9 mouse cellular contexts compared by ENCODE assay signal in the genomic region with DNA sequence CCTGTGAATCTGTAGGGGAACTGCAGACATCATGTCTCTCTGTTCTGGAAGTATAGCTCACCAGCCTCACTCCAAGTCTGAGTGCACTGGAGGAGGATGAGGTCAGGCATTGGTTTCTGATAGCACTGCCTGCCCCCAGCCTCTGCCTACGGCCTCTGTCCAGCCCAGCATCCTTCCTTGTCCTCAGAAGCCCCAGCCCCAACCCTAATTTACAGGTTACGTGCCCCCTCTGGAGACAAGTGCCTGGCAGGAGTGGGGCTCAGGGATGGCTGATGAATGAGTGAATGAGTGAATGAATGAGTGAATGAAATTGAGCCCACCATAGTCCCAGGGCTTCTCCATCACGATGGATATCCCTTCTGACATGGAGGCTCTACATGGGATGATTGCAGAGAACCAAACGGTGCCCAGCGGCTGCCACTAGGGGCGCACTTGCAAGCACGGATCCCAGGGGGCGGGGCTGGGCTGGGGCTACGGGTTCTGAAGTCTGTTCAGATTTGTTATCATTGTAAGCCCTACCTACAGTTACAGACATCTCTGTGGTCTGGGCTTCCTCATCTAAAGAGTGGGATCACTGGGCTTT. TPM values are rescaled to one million over a fixed set of nuclear protein-coding genes. Genes with fewer than 3 reads are reported as not detected.
A peak's percentile ranks its signal among the peaks of the same experiment; 100 is the strongest.
DNase-seq lines count a peak whose midpoint lies in the region; ATAC-seq lines count a peak whose summit lies in the region.
"Had no signal": no experiment of that assay in that cellular context is flagged by ENCODE, and none has a peak within 500 bp of the region (broad histone marks: within the 10 kb centered on the region; RNA-seq: fewer than 3 reads in every experiment).

No protein-coding gene starts in this region.

- ATAC-seq in limb, embryonic 11.5 days (ENCODE audit: insufficient number of reproducible peaks, low FRiP score, low TSS enrichment, low read depth): no peak
- no peak; the same call in 1 of the 2 replicates for ATAC-seq in neural tube, embryonic 13.5 days (ENCODE audit: low read depth)

- H3K4me1 ChIP-seq in limb, embryonic 11.5 days (ENCODE audit: control insufficient read depth, insufficient read depth, low read length): peaks cover 2% of the 10 kb centered on the region; the same call in 1 of the 2 replicates
- peaks cover 17% of the 10 kb centered on the region for H3K4me1 ChIP-seq in neural tube, embryonic 13.5 days (replicated peaks)

- no peaks in the 10 kb centered on the region for H3K9me3 ChIP-seq in limb, embryonic 11.5 days (ENCODE audit: control insufficient read depth, low read length)
- no peaks in the 10 kb centered on the region for H3K9me3 ChIP-seq in neural tube, embryonic 13.5 days

- no peak overlapping the region for H3K9ac ChIP-seq in limb, embryonic 11.5 days (ENCODE audit: low read length)
- no peak overlapping the region; the same call in 1 of the 2 replicates for H3K9ac ChIP-seq in neural tube, embryonic 13.5 days

- H3K27ac ChIP-seq in limb, embryonic 11.5 days (replicated peaks; ENCODE audit: low read depth, low read length): no peak overlapping the region
- H3K27ac ChIP-seq in neural tube, embryonic 13.5 days (replicated peaks): peak overlapping the region; percentile 63

- no peaks in the 10 kb centered on the region for H3K36me3 ChIP-seq in limb, embryonic 11.5 days (ENCODE audit: control insufficient read depth, insufficient read depth, low read length)
- no peaks in the 10 kb centered on the region for H3K36me3 ChIP-seq in neural tube, embryonic 13.5 days

- H3K4me2 ChIP-seq in limb, embryonic 11.5 days (ENCODE audit: low read depth, severe bottlenecking): no peak overlapping the region
- no peak overlapping the region for H3K4me2 ChIP-seq in neural tube, embryonic 13.5 days

- H3K4me3 ChIP-seq in limb, embryonic 11.5 days (ENCODE audit: low read depth, low read length): no peak overlapping the region
- no peak overlapping the region for H3K4me3 ChIP-seq in neural tube, embryonic 13.5 days
- H3K4me3 ChIP-seq: myocyte had no signal

- WGBS in limb, embryonic 11.5 days: 29% methylated on average over 9 of the region's 9 CpGs
- 35% methylated on average over 9 of the region's 9 CpGs for WGBS in neural tube, embryonic 13.5 days

- no peaks in the 10 kb centered on the region for H3K27me3 ChIP-seq in limb, embryonic 11.5 days (ENCODE audit: control insufficient read depth, insufficient read depth, low read length)
- no peaks in the 10 kb centered on the region for H3K27me3 ChIP-seq in neural tube, embryonic 13.5 days

- DNase-seq in cerebellum, postnatal 14 days: peak; percentile 61 to 88
- DNase-seq in cerebellum, adult 9-10 months: no peak
- peak; percentile 26 for DNase-seq in ovary, postnatal 36 days (ENCODE audit: low spot score)
- DNase-seq in ovary, adult 18-20 months (ENCODE audit: low spot score): no peak
- peak; percentile 64 for DNase-seq in embryo, embryonic 10 days (ENCODE audit: low spot score)
- DNase-seq in limb, embryonic 11.5 days (ENCODE audit: low spot score): peak; percentile 79
- no peak for DNase-seq in urinary bladder, adult 2 months (ENCODE audit: low spot score)

RNA-seq across cellular contexts. Expression of gene Lmx1b, which starts 49.7 kb away (rescaled TPM):
- 10.2 and 10.6 TPM in 2 replicates for polyA plus RNA-seq in limb, embryonic 11.5 days (2014; fragmentation: Nextera tagmentation; extraction: Ambion mirVana)
- polyA plus RNA-seq in neural tube, embryonic 13.5 days (2015; fragmentation: Nextera tagmentation; extraction: Ambion mirVana): 9.1 and 11.1 TPM in 2 replicates
- 0.12 and 0.38 TPM in 2 replicates for polyA plus RNA-seq in urinary bladder, adult 2 months (2012; rRNA removed)
- polyA plus RNA-seq: myocyte had no signal

Comparison
In these comparisons a context has a peak if more than half of its experiments do, and no peak if none do; other contexts are left out.
1. DNase-seq: peak in cerebellum, postnatal 14 days (2 of 2), ovary, postnatal 36 days (single experiment), embryo, embryonic 10 days (single experiment) and limb, embryonic 11.5 days (single experiment); none in cerebellum, adult 9-10 months (single experiment), ovary, adult 18-20 months (single experiment) and urinary bladder, adult 2 months (single experiment).